Mouse (Mus musculus): ENCODE data around the gene Nup153. TPM values are rescaled to one million over a fixed set of nuclear protein-coding genes. Genes with fewer than 3 reads are reported as not detected.

The Nup153 gene
- 25.9 and 33.2 TPM in 2 replicates for polyA plus RNA-seq (2014; fragmentation: Nextera tagmentation; extraction: Ambion mirVana)

- H3K4me3 ChIP-seq (replicated peaks; ENCODE audit: low read length) = peak within 1 kb of the TSS; percentile 98
- H3K9me3 ChIP-seq (ENCODE audit: control insufficient read depth, low read length) = no peaks in the 10 kb centered on the region
- WGBS = under 1% methylated on average over 49 of the region's 51 CpGs
- peaks cover 23% of the 10 kb centered on the region for H3K4me1 ChIP-seq (replicated peaks; ENCODE audit: control insufficient read depth, insufficient read depth, low read length)
- no peaks in the 10 kb centered on the region for H3K36me3 ChIP-seq (replicated peaks; ENCODE audit: control insufficient read depth, insufficient read depth)
- H3K27ac ChIP-seq = peak within 1 kb of the TSS; percentile 89
- peak; percentile 100 for DNase-seq (ENCODE audit: low spot score)
- peak within 1 kb of the TSS; percentile 91 for H3K4me2 ChIP-seq (replicated peaks)
- ATAC-seq (ENCODE audit: low FRiP score) = peak; percentile 93
- H3K9ac ChIP-seq = peak within 1 kb of the TSS; percentile 82
- no peaks in the 10 kb centered on the region for H3K27me3 ChIP-seq (ENCODE audit: control insufficient read depth, insufficient read depth, low read length)
Measured at GRCm38 (mm10) chr13:46727837-46728268, at the start of gene Nup153. TSS of gene Nup153 (minus strand) at chr13:46727940.

DNA sequence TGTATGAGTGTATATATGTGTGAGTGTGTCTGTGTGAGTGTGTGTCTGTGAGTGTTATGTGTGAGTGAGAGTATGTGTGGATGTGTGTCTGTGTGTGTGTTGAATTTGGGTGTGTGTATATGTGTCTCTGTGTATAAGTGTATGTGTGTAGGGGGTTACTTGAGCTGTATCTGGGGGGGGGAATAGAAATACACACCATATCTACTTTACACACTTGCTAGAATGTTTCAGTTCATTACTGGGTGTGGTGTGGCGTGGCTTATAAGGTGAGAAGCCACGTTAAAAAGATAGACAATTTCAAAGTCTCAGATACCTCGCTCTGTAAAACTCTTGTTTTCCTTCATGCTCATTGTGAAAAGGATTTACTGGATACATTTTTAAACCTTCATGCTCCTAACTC is 49.7 kb upstream of the Nup153 start:
- DNase-seq (ENCODE audit: low spot score) (no peak), ATAC-seq (ENCODE audit: low FRiP score) (no peak)
- H3K4me1 ChIP-seq (replicated peaks; ENCODE audit: control insufficient read depth, insufficient read depth, low read length) = no peaks in the 10 kb centered on the region
- no peaks in the 10 kb centered on the region for H3K27me3 ChIP-seq (ENCODE audit: control insufficient read depth, insufficient read depth, low read length)
- over 99% methylated on average over 3 of the region's 3 CpGs for WGBS
- H3K9ac ChIP-seq = no peak overlapping the region
- no peak overlapping the region for H3K4me3 ChIP-seq (replicated peaks; ENCODE audit: low read length)
- no peak overlapping the region for H3K27ac ChIP-seq
- H3K36me3 ChIP-seq (replicated peaks; ENCODE audit: control insufficient read depth, insufficient read depth) = peaks cover 23% of the 10 kb centered on the region
- no peak overlapping the region for H3K4me2 ChIP-seq (replicated peaks)
- no peaks in the 10 kb centered on the region for H3K9me3 ChIP-seq (ENCODE audit: control insufficient read depth, low read length)

GRCm38 (mm10) chr13:46776636-46777305 is 49.0 kb upstream of the Nup153 start:
- H3K36me3 ChIP-seq (replicated peaks; ENCODE audit: control insufficient read depth, insufficient read depth) = peaks cover 30% of the 10 kb centered on the region
- no peak for ATAC-seq (ENCODE audit: low FRiP score)
- WGBS = 78% methylated on average over 14 of the region's 14 CpGs
- H3K9me3 ChIP-seq (ENCODE audit: control insufficient read depth, low read length) = no peaks in the 10 kb centered on the region
- no peak overlapping the region for H3K27ac ChIP-seq
- H3K4me1 ChIP-seq (replicated peaks; ENCODE audit: control insufficient read depth, insufficient read depth, low read length) = no peaks in the 10 kb centered on the region
- no peak for DNase-seq (ENCODE audit: low spot score)
- H3K27me3 ChIP-seq (ENCODE audit: control insufficient read depth, insufficient read depth, low read length) = no peaks in the 10 kb centered on the region
- no peak overlapping the region for H3K9ac ChIP-seq
- no peak overlapping the region for H3K4me2 ChIP-seq (replicated peaks)
- no peak overlapping the region for H3K4me3 ChIP-seq (replicated peaks; ENCODE audit: low read length)

- H3K4me1 ChIP-seq (replicated peaks; ENCODE audit: control insufficient read depth, insufficient read depth, low read length) = no peaks in the 10 kb centered on the region
- H3K9me3 ChIP-seq (ENCODE audit: control insufficient read depth, low read length) = no peaks in the 10 kb centered on the region
- no peak overlapping the region for H3K4me3 ChIP-seq (replicated peaks; ENCODE audit: low read length)
- H3K4me2 ChIP-seq (replicated peaks) = no peak overlapping the region
- peaks cover 47% of the 10 kb centered on the region for H3K36me3 ChIP-seq (replicated peaks; ENCODE audit: control insufficient read depth, insufficient read depth)
- 95% methylated on average over 5 of the region's 5 CpGs for WGBS
- H3K27me3 ChIP-seq (ENCODE audit: control insufficient read depth, insufficient read depth, low read length) = no peaks in the 10 kb centered on the region
- DNase-seq (ENCODE audit: low spot score) (no peak), ATAC-seq (ENCODE audit: low FRiP score) (no peak)
- H3K9ac ChIP-seq = no peak overlapping the region
- no peak overlapping the region for H3K27ac ChIP-seq
Measured at GRCm38 (mm10) chr13:46774998-46775397, 47.3 kb upstream of the Nup153 start.

GRCm38 (mm10) chr13:46772581-46772980 is 44.8 kb upstream of the Nup153 start:
- Histone ChIP-seq H3K9ac (no peak overlapping the region), H3K9me3 (ENCODE audit: control insufficient read depth, low read length) (no peaks in the 10 kb centered on the region), H3K4me1 (replicated peaks; ENCODE audit: control insufficient read depth, insufficient read depth, low read length) (no peaks in the 10 kb centered on the region), H3K27ac (no peak overlapping the region), H3K27me3 (ENCODE audit: control insufficient read depth, insufficient read depth, low read length) (no peaks in the 10 kb centered on the region), H3K36me3 (replicated peaks; ENCODE audit: control insufficient read depth, insufficient read depth) (peaks cover 57% of the 10 kb centered on the region), H3K4me3 (replicated peaks; ENCODE audit: low read length) (no peak overlapping the region), H3K4me2 (replicated peaks) (no peak overlapping the region)
- over 99% methylated on average over 13 of the region's 13 CpGs for WGBS
- ATAC-seq (ENCODE audit: low FRiP score) (no peak), DNase-seq (ENCODE audit: low spot score) (no peak)

DNA sequence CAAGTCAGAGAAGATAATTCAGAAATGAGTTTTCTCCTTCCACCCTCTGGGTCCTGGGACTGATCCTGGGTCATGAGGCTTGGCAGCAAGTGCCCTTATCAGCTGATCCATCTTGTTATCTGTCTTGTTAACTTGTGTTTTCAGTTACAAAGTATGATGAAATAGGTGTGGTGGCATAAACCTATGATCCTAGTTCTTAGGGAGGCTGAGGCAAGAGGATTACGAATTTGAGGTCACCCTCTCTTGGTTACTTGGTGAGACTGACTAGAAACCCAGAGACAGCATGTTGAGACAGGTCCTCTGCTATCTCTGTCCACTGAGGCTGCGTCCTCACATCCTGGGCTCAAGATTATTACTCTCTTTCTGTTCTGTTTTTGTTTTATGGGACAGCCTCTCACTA is 37.6 kb upstream of the Nup153 start:
- DNase-seq (ENCODE audit: low spot score) (no peak), ATAC-seq (ENCODE audit: low FRiP score) (no peak)
- H3K27ac ChIP-seq = no peak overlapping the region
- no peaks in the 10 kb centered on the region; the same call in 1 of the 2 replicates for H3K4me1 ChIP-seq (replicated peaks; ENCODE audit: control insufficient read depth, insufficient read depth, low read length)
- H3K4me3 ChIP-seq (replicated peaks; ENCODE audit: low read length) = no peak overlapping the region
- no peak overlapping the region for H3K9ac ChIP-seq
- 95% methylated on average over 2 of the region's 2 CpGs for WGBS
- no peaks in the 10 kb centered on the region for H3K27me3 ChIP-seq (ENCODE audit: control insufficient read depth, insufficient read depth, low read length)
- H3K36me3 ChIP-seq (replicated peaks; ENCODE audit: control insufficient read depth, insufficient read depth) = peaks cover 64% of the 10 kb centered on the region
- H3K4me2 ChIP-seq (replicated peaks) = no peak overlapping the region
- H3K9me3 ChIP-seq (ENCODE audit: control insufficient read depth, low read length) = no peaks in the 10 kb centered on the region

DNA sequence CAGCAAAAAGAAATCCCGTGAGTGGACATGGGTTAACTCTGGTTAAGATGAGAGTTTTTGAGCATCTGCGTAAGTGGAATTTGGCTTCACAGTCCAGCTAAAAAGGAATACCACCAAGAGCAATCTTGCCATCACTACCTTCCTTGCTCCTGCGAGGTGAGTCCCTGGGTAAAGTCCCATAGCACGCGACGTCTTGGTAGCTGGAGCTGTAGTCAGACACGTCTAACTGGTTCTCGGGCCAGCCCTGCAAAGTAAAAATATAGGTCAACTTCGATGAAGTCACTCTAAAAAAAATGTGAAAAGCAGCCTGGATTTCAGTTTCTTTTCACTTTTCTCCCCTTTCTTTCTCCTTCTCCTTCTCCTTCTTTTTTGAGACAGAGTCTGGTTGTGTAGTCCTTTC is 35.5 kb upstream of the Nup153 start:
- DNase-seq (ENCODE audit: low spot score) (no peak), ATAC-seq (ENCODE audit: low FRiP score) (no peak)
- no peaks in the 10 kb centered on the region; the same call in 1 of the 2 replicates for H3K4me1 ChIP-seq (replicated peaks; ENCODE audit: control insufficient read depth, insufficient read depth, low read length)
- no peak overlapping the region for H3K4me3 ChIP-seq (replicated peaks; ENCODE audit: low read length)
- no peak overlapping the region for H3K27ac ChIP-seq
- no peak overlapping the region for H3K4me2 ChIP-seq (replicated peaks)
- no peak overlapping the region for H3K9ac ChIP-seq
- no peaks in the 10 kb centered on the region for H3K27me3 ChIP-seq (ENCODE audit: control insufficient read depth, insufficient read depth, low read length)
- no peaks in the 10 kb centered on the region for H3K9me3 ChIP-seq (ENCODE audit: control insufficient read depth, low read length)
- H3K36me3 ChIP-seq (replicated peaks; ENCODE audit: control insufficient read depth, insufficient read depth) = peaks cover 57% of the 10 kb centered on the region
- 97% methylated on average over 9 of the region's 9 CpGs for WGBS

GRCm38 (mm10) chr13:46760921-46761320 is 33.2 kb upstream of the Nup153 start:
- 48% methylated on average over 6 of the region's 6 CpGs for WGBS
- DNase-seq (ENCODE audit: low spot score) = no peak
- H3K27me3 ChIP-seq (ENCODE audit: control insufficient read depth, insufficient read depth, low read length) = no peaks in the 10 kb centered on the region
- no peaks in the 10 kb centered on the region for H3K9me3 ChIP-seq (ENCODE audit: control insufficient read depth, low read length)
- peaks cover 44% of the 10 kb centered on the region for H3K36me3 ChIP-seq (replicated peaks; ENCODE audit: control insufficient read depth, insufficient read depth)
- no peak overlapping the region for H3K27ac ChIP-seq
- ATAC-seq (ENCODE audit: low FRiP score) = no peak
- no peaks in the 10 kb centered on the region; the same call in 1 of the 2 replicates for H3K4me1 ChIP-seq (replicated peaks; ENCODE audit: control insufficient read depth, insufficient read depth, low read length)
- no peak overlapping the region for H3K4me3 ChIP-seq (replicated peaks; ENCODE audit: low read length)
- H3K9ac ChIP-seq = no peak overlapping the region
- H3K4me2 ChIP-seq (replicated peaks) = no peak overlapping the region

DNA sequence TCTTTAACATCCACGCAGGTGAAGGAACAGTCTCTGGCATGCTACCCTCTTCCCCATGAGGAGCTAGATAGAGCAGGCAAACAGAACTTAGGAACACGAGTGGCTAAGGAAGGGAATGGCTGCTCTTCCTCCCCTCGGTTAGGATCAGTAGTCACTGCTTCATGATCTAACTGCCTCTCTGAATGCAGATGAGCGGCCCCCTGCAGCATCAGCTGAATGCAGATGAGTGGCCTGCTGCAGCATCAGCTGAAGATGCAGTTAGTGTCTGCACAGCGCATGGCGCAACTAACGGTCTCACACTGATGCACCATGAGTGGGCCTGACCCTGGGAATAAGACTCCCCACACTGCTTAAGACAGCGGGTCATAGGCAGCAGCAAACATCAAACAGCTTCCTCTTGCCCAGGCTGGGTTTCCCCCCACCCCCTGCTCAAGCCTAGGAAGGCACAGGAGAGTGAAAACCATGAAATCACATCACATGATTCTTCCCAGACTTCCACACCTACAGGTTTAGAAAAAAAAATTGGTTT is 31.6 kb upstream of the Nup153 start:
- H3K36me3 ChIP-seq (replicated peaks; ENCODE audit: control insufficient read depth, insufficient read depth) = peaks cover 39% of the 10 kb centered on the region
- H3K4me2 ChIP-seq (replicated peaks) = no peak overlapping the region
- H3K27ac ChIP-seq = peak overlapping the region; percentile 8
- no peaks in the 10 kb centered on the region for H3K9me3 ChIP-seq (ENCODE audit: control insufficient read depth, low read length)
- no peaks in the 10 kb centered on the region; the same call in 1 of the 2 replicates for H3K4me1 ChIP-seq (replicated peaks; ENCODE audit: control insufficient read depth, insufficient read depth, low read length)
- H3K27me3 ChIP-seq (ENCODE audit: control insufficient read depth, insufficient read depth, low read length) = no peaks in the 10 kb centered on the region
- 37% methylated on average over 8 of the region's 8 CpGs for WGBS
- DNase-seq (ENCODE audit: low spot score) (no peak), ATAC-seq (ENCODE audit: low FRiP score) (no peak)
- H3K4me3 ChIP-seq (replicated peaks; ENCODE audit: low read length) = no peak overlapping the region
- peak overlapping the region; percentile 28; the same call in 1 of the 2 replicates for H3K9ac ChIP-seq
